Mouse (Mus musculus): ENCODE data around the gene Zfp185. TPM values are rescaled to one million over a fixed set of nuclear protein-coding genes. Genes with fewer than 3 reads are reported as not detected.
A peak's percentile ranks its signal among the peaks of the same experiment; 100 is the strongest.

Zfp185 gene
- polyA plus RNA-seq, 1 experiment from 2014 or later: 4.3 TPM

DNA sequence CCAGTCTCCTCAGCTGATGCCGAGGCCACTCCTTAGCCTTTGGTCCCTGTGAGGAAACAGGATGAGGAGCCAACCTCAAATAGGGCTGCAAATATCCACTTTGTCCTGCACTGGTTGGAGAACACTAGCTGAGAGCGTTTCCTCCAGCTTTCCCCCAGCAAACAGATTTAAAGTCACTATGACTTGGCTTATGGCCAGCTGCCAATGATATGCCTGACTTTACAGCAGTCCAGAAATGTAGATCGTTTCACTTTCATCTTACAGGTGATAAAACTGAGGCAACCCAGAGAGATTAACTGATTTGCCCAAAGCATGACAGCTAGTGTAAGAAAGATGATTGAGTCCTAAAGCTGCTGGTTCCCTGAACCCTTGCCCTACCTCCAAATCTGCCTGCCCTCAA is 8.4 kb downstream of the Zfp185 start:
- Histone ChIP-seq H3K27ac (replicated peaks) (no peak overlapping the region), H3K4me2 (no peak overlapping the region), H3K9ac (no peak overlapping the region), H3K36me3 (no peaks in the 10 kb centered on the region), H3K4me3 (no peak overlapping the region), H3K9me3 (no peaks in the 10 kb centered on the region), H3K27me3 (replicated peaks) (no peaks in the 10 kb centered on the region; the same call in 1 of the 2 replicates), H3K4me1 (no peaks in the 10 kb centered on the region)
- ATAC-seq (ENCODE audit: extremely low read depth, insufficient number of reproducible peaks, low FRiP score, low TSS enrichment): no peak
- 43% methylated on average over 3 of the region's 3 CpGs for WGBS

DNA sequence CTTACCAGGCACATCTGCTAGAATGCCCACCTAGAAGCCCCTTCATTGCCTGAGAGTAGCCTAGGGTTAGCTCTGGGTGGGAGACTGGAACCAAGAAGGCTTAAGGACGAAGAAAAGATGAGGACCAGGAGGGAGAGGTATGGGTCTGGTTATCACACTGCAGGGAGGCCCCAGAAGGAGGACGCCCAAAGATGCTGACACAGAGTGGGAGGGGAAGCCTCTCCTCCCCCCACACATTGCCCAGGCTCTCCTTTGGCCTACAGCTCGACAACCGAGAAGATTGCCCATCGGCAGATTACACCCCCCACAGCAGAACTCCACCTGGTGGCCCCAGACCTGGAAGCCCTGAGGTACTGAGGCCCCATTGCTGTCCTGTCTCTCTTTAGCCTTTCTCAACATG is 16.0 kb downstream of the Zfp185 start:
- no peak for ATAC-seq (ENCODE audit: extremely low read depth, insufficient number of reproducible peaks, low FRiP score, low TSS enrichment)
- Histone ChIP-seq H3K27me3 (replicated peaks) (peaks cover 2% of the 10 kb centered on the region), H3K4me1 (no peaks in the 10 kb centered on the region), H3K4me3 (no peak overlapping the region), H3K4me2 (no peak overlapping the region), H3K36me3 (no peaks in the 10 kb centered on the region), H3K9me3 (no peaks in the 10 kb centered on the region), H3K9ac (no peak overlapping the region), H3K27ac (replicated peaks) (no peak overlapping the region)
- WGBS: 62% methylated on average over 5 of the region's 5 CpGs

DNA sequence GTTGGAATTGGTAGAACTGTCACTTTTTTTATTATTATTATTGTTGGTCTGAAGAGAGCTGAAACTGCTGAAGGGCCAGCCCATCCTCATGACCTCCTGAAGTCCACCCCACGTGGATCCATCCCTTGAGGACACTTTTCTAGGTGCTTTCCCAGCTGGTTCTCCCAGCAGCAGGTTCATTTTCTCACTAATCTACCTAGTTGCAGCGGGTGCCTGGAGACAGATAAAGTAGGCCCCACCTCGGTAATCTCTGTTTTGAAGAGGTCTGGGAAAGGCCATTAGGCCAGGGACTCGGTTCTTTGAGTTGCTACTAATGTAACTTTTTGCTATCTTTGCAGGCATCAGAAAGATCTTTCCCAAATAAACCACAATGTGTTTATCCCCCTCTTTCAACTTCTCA is 18.5 kb downstream of the Zfp185 start:
- 47% methylated on average over 4 of the region's 4 CpGs for WGBS
- H3K36me3 ChIP-seq: no peaks in the 10 kb centered on the region
- no peaks in the 10 kb centered on the region for H3K4me1 ChIP-seq
- H3K9ac ChIP-seq: no peak overlapping the region
- ATAC-seq (ENCODE audit: extremely low read depth, insufficient number of reproducible peaks, low FRiP score, low TSS enrichment): no peak
- no peaks in the 10 kb centered on the region for H3K9me3 ChIP-seq
- no peak overlapping the region for H3K27ac ChIP-seq (replicated peaks)
- no peak overlapping the region for H3K4me3 ChIP-seq
- H3K4me2 ChIP-seq: no peak overlapping the region
- peaks cover 2% of the 10 kb centered on the region for H3K27me3 ChIP-seq (replicated peaks)

DNA sequence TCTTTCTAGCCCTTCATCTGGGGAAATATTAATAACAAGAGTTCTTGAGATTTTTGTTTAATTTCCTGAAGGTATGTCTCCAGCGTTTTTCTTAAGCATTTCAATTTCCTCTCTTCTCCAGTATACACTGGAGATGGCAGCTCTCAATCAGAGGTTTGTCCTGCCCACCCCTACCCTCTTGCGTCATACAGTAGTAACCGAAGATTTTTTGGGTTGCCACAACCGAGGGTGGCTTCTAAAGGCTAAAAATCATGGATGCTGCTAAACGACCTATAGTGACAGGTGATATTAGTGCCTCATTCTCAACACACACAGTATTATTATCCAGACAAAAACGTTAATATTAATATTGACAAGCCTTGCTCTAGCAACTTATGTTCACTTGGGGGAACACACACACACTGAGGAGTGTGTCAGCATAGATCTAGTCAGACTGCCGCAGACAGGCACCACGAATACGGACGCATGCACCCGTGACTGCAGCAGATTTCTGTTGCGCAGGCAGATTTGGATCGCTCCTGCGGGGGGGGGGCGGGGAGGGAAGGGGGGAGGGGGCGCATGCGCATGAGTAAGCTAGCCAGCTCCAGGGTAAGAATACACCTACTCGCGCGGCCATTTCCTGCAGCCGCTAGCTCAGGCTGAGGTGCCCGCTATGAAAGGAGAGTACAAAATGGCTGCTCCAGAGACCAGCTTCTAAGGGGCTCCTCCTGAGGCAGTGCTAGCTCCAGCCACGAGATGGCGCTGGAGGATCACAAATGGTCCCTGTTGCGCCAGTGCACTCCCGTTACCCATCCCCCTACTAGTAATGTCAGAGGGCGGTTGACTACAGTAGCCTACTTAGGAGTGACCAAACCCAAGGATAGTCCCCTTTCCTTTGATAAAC is 20.7 kb downstream of the Zfp185 start:
- peak; percentile 95 for ATAC-seq (ENCODE audit: extremely low read depth, insufficient number of reproducible peaks, low FRiP score, low TSS enrichment)
- 11% methylated on average over 23 of the region's 27 CpGs for WGBS
- Histone ChIP-seq H3K27me3 (replicated peaks) (peaks cover 2% of the 10 kb centered on the region; the same call in 1 of the 2 replicates), H3K9ac (peak overlapping the region; percentile 61), H3K4me1 (no peaks in the 10 kb centered on the region), H3K27ac (replicated peaks) (peak overlapping the region; percentile 67), H3K4me2 (peak overlapping the region; percentile 64), H3K9me3 (no peaks in the 10 kb centered on the region), H3K36me3 (no peaks in the 10 kb centered on the region), H3K4me3 (peak overlapping the region; percentile 49)

DNA sequence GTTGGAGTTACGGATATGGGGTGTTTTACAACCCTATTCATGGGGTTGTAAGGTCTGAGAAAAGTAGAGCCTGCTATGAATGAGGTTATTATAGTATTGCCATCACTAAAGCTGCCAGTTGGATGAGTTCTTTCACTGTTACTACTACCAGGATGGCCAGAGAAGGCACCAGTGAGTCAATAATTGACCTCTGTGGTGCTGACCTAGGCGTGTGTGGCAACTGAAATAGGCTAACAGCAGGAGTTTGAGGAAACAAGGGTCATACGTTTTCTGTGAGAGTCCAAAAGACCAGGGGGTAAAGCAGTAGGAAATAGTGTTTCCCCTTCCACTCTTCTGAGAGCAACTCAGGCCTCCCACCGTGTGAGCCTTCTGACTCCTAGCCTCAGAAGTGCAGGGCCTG is 25.7 kb downstream of the Zfp185 start:
- Histone ChIP-seq H3K4me1 (no peaks in the 10 kb centered on the region), H3K4me2 (no peak overlapping the region), H3K36me3 (no peaks in the 10 kb centered on the region), H3K4me3 (no peak overlapping the region), H3K27me3 (replicated peaks) (peaks cover 12% of the 10 kb centered on the region; the same call in 1 of the 2 replicates), H3K9me3 (no peaks in the 10 kb centered on the region), H3K9ac (no peak overlapping the region), H3K27ac (replicated peaks) (no peak overlapping the region)
- no peak for ATAC-seq (ENCODE audit: extremely low read depth, insufficient number of reproducible peaks, low FRiP score, low TSS enrichment)
- WGBS: 65% methylated on average over 4 of the region's 4 CpGs

DNA sequence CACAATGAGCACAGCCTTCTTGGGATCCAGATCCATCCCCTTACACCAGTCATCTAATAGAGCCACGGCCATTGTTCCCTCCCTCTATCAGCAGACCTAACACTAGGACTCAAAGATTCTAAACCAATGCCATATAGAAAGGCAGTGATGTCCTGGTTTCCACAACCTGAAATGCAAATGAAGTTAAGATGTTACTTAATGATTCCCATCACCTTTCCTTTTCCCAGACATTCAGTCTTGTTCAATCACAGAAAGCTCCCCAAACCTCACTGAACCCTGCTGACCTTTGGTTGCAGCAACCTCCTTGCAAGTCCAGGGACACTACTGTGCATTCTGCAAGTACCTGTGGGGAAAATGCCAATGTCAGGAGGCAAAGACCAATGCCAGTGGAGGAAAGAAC is 49.9 kb downstream of the Zfp185 start, which contains the start of gene Pnma5:
TSS of gene Pnma5 (minus strand) at position 101 of the 400 bp plus-strand sequence.
- H3K9ac ChIP-seq: no peak within 1 kb of the TSS
- no peaks in the 10 kb centered on the region for H3K9me3 ChIP-seq
- peaks cover 11% of the 10 kb centered on the region for H3K27me3 ChIP-seq (replicated peaks)
- H3K4me1 ChIP-seq: no peaks in the 10 kb centered on the region
- H3K27ac ChIP-seq (replicated peaks): no peak within 1 kb of the TSS
- H3K4me2 ChIP-seq: no peak within 1 kb of the TSS
- no peak within 1 kb of the TSS for H3K4me3 ChIP-seq
- H3K36me3 ChIP-seq: no peaks in the 10 kb centered on the region
- ATAC-seq (ENCODE audit: extremely low read depth, insufficient number of reproducible peaks, low FRiP score, low TSS enrichment): no peak
- 76% methylated on average over 1 of the region's 1 CpGs for WGBS

DNA sequence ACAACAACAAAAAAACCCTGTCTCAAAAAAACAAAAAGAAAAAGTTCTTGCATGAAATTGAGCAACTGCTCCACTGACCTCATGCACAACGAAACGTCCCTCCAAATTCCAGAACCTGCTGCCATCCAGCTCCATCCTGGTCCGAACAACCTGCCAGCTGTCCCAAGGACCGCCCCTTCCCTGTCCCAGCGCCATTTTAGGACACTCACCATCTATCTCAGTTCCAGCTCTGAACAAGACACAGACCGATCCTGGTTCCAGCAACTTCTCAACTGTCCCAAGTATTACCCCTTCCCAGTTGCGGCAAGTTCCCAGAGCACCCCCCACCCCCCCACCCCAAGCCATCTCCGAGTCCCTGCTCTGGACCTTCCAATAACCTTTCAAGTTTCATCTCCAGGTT is 51.7 kb downstream of the Zfp185 start:
- Histone ChIP-seq H3K27me3 (replicated peaks) (peaks cover 11% of the 10 kb centered on the region), H3K36me3 (no peaks in the 10 kb centered on the region), H3K4me3 (no peak overlapping the region), H3K27ac (replicated peaks) (no peak overlapping the region), H3K9ac (no peak overlapping the region), H3K4me2 (no peak overlapping the region), H3K4me1 (no peaks in the 10 kb centered on the region), H3K9me3 (no peaks in the 10 kb centered on the region)
- 82% methylated on average over 8 of the region's 8 CpGs for WGBS
- ATAC-seq (ENCODE audit: extremely low read depth, insufficient number of reproducible peaks, low FRiP score, low TSS enrichment): no peak

DNA sequence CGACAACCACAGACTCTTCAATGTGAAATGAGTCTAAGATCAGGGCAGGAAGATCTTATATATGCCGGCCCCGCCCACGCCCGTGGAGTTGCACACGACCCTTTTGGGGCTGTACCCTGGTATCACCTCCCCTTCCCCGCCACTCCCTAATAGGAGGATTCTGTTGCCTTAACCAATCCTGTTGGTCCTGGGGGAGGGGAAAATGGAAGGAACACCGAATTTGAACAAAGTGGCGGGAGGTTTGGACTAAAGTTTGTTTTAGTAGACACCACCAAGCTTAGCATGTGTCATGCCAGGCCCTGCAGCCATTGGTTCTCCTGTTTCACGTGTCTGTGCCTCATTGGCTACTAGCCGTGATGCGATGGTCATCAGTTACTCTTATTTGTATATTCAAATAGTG is 52.5 kb downstream of the Zfp185 start:
- no peak overlapping the region for H3K27ac ChIP-seq (replicated peaks)
- ATAC-seq (ENCODE audit: extremely low read depth, insufficient number of reproducible peaks, low FRiP score, low TSS enrichment): no peak
- H3K9me3 ChIP-seq: no peaks in the 10 kb centered on the region
- H3K36me3 ChIP-seq: no peaks in the 10 kb centered on the region
- H3K9ac ChIP-seq: no peak overlapping the region
- H3K4me2 ChIP-seq: no peak overlapping the region
- H3K4me3 ChIP-seq: no peak overlapping the region
- peaks cover 11% of the 10 kb centered on the region; the same call in 1 of the 2 replicates for H3K27me3 ChIP-seq (replicated peaks)
- H3K4me1 ChIP-seq: no peaks in the 10 kb centered on the region
- WGBS: 84% methylated on average over 12 of the region's 12 CpGs

DNA sequence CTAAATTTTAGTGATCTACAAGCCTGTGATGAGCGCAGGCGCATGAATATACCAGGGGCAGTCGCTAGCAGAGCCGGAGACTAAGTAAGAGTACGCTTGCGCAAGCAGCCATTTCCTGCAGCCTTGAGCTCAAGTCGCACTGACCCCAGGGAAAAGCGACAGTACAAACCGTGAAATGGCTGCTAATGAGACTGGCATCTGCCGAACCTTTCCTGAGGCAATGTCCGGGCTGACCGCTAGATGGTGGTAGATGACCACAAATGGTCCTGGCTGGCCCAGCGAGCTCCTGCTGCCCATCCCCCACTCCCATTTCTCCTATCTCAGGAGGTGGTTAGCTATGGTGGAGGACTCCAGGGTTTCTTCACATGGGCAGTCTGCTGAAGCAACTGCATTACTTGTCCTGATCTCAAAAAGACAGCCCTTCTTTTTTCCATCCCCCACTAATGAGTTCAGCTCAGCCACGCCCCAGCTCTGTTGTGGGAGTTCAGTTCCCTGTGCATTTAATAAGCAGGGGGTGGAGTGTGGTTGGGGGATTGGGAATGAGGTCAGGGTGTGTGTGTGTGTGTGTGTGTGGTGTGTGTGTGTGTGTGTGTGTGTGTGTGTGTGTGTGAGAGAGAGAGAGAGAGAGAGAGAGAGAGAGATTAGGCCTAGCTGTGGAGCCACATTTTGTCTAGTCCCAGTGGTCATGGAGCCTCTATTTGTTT is 66.9 kb downstream of the Zfp185 start:
- Histone ChIP-seq H3K9me3 (no peaks in the 10 kb centered on the region), H3K27ac (replicated peaks) (no peak overlapping the region), H3K4me3 (peak overlapping the region; percentile 27), H3K27me3 (replicated peaks) (no peaks in the 10 kb centered on the region), H3K4me1 (no peaks in the 10 kb centered on the region), H3K9ac (no peak overlapping the region), H3K36me3 (no peaks in the 10 kb centered on the region), H3K4me2 (peak overlapping the region; percentile 48)
- ATAC-seq (ENCODE audit: extremely low read depth, insufficient number of reproducible peaks, low FRiP score, low TSS enrichment): peak; percentile 37; the same call in 1 of the 2 replicates
- 15% methylated on average over 14 of the region's 14 CpGs for WGBS

DNA sequence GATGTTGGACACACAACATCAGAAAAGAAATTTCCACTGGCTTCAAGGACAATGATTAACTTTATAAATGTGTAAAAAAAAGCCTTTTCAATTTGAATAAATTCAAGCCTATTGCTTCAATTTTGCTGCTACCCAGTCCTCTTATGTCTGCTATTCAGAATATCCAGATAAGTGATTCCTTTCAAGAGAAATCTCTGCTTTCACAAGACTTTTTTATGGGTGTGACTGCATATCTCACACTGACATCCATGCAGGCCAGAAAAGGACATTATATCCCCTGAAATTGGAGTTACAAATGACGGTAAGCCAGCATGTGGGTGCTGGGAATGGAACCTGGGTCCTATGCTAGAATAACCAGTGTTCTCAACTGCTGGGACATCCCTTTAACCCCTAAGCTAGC is 74.4 kb downstream of the Zfp185 start:
- H3K4me1 ChIP-seq: no peaks in the 10 kb centered on the region
- H3K36me3 ChIP-seq: no peaks in the 10 kb centered on the region
- 75% methylated on average over 1 of the region's 1 CpGs for WGBS
- H3K9ac ChIP-seq: no peak overlapping the region
- ATAC-seq (ENCODE audit: extremely low read depth, insufficient number of reproducible peaks, low FRiP score, low TSS enrichment): no peak
- no peak overlapping the region for H3K4me2 ChIP-seq
- no peak overlapping the region for H3K4me3 ChIP-seq
- H3K9me3 ChIP-seq: no peaks in the 10 kb centered on the region
- H3K27me3 ChIP-seq (replicated peaks): peaks cover 20% of the 10 kb centered on the region
- H3K27ac ChIP-seq (replicated peaks): no peak overlapping the region

DNA sequence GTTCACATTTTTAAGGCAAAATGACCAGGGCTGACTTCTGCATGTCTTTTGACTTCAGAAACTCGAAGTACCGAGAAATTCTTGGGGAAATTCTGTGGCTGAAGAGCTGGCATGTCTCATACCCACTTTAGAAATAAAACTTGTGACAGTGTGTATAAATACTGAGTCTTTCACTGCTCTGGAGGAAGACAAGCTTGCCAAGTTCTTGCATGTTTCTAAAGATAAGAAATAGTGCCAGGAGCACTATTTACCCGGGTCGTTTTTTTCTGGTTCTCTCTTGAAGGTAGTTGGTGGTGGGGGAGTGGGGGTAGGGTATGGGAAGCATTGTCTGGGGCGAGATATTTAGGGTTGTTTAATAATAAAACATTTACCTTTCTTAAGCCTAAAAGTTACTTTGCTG is 75.2 kb downstream of the Zfp185 start:
- H3K9ac ChIP-seq: no peak overlapping the region
- peaks cover 20% of the 10 kb centered on the region for H3K27me3 ChIP-seq (replicated peaks)
- no peaks in the 10 kb centered on the region for H3K9me3 ChIP-seq
- H3K27ac ChIP-seq (replicated peaks): no peak overlapping the region
- no peak overlapping the region for H3K4me3 ChIP-seq
- 44% methylated on average over 5 of the region's 5 CpGs for WGBS
- no peaks in the 10 kb centered on the region for H3K36me3 ChIP-seq
- no peak overlapping the region for H3K4me2 ChIP-seq
- no peak for ATAC-seq (ENCODE audit: extremely low read depth, insufficient number of reproducible peaks, low FRiP score, low TSS enrichment)
- no peaks in the 10 kb centered on the region for H3K4me1 ChIP-seq

All from heart, embryonic 13.5 days (tissue).